Mouse (Mus musculus): Measurements from ENCODE around the gene Adam12. TPM values are rescaled to one million over a fixed set of nuclear protein-coding genes. Genes with fewer than 3 reads are reported as not detected.

The Adam12 gene
- total RNA-seq, 2 experiments from 2014 or later, result not detected

DNA sequence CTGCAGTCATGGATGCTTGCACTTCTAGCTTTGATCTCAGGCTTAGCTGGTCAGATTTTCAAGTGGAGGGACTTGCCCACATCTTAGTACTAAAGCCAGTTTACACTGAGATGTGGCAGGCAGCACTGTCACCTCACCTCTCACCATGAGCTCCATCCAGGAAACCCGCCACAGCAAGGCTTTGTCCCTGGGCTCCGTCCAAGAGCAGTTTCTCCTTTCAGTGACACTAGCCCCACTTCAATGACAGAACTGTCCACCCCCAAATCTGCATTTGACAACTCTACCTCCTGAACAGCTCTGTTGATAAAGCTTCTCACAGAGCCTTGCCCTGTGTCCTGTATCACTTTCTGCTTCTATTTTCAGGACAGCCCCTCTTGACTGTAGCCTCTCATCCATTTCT, 383.8 kb downstream of the Adam12 start:
- no peak for ATAC-seq (replicated peaks; ENCODE audit: low FRiP score, poor library complexity, severe bottlenecking)

- ATAC-seq (replicated peaks; ENCODE audit: low FRiP score, poor library complexity, severe bottlenecking), result no peak
Measured at GRCm38 (mm10) chr7:133847175-133847574, 384.8 kb downstream of the Adam12 start.

DNA sequence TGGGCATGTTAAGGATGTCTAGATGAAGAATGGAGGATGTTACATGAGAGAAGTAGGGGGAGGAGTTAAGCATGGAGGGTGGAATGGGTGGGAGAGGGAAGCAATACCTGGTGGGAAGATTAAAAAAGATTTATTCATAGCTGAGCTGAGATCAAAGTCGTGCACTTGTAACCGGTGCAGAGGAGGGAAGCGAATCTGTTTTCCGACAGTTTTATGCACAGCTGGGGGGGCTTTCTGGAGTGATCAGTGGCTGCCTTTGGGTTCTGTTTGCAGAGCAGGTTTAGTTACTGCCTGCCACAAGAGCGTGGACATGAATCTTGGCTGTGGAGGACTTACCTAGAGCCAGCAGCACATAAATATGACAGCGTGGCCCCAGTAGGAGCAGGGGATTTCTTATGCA, 389.9 kb downstream of the Adam12 start:
- no peak for ATAC-seq (replicated peaks; ENCODE audit: low FRiP score, poor library complexity, severe bottlenecking)

GRCm38 (mm10) chr7:133839546-133839945, 392.4 kb downstream of the Adam12 start:
- ATAC-seq (replicated peaks; ENCODE audit: low FRiP score, poor library complexity, severe bottlenecking), result no peak

Other genes with a start within 250 kb of the Adam12 start
- not detected in 2 replicates for gene D7Ertd443e, start 153.5 kb upstream of the Adam12 start, total RNA-seq (2015; ENCODE audit: low replicate concordance)
- not detected in 2 replicates for gene D7Ertd443e, start 153.5 kb upstream of the Adam12 start, total RNA-seq (2017; ENCODE audit: low replicate concordance)